Mouse (Mus musculus) E14TG2a.4 (cell line): ENCODE measurements around the gene Disp1.

Experiments
- H3K27me3 ChIP-seq: 2 replicates; pipeline ENCODE4 v1.6.1; 2014; ENCODE audit warnings: low read length, control low read depth; ENCODE audit not compliant: insufficient read depth
- H3K36me3 ChIP-seq: 2 replicates; pipeline ENCODE4 v1.6.1; 2014; ENCODE audit warnings: low read length, control low read depth; ENCODE audit not compliant: insufficient read depth
- H3K4me1 ChIP-seq: replicated peaks from 2 replicates; pipeline ENCODE4 v1.6.1; 2014; ENCODE audit warnings: low read depth, low read length, control low read depth
- H3K4me3 ChIP-seq: replicated peaks from 2 replicates; pipeline ENCODE4 v1.5.1; 2014; ENCODE audit warnings: mild to moderate bottlenecking, low read length
- H3K9me3 ChIP-seq: 2 replicates; pipeline ENCODE4 v1.6.1; 2014; ENCODE audit warnings: low read length, control low read depth
- CTCF ChIP-seq: conservative IDR thresholded peaks from 2 replicates; pipeline ENCODE4 v1.5.1; 2014; ENCODE audit warnings: low read length
- NANOG ChIP-seq: IDR thresholded peaks from 2 replicates; pipeline ENCODE4 v1.6.1; 2014; ENCODE audit warnings: borderline replicate concordance, low read length, mixed read lengths
- POU5F1 ChIP-seq: IDR thresholded peaks from 2 replicates; pipeline ENCODE4 v1.6.1; 2014; ENCODE audit warnings: low read length, borderline replicate concordance

Disp1 gene

GRCm38 (mm10) chr1:183213850-183214249 lies 7.5 kb downstream of the Disp1 start:
- Histone ChIP-seq H3K27me3 (no peaks in the 10 kb centered on the region), H3K9me3 (no peaks in the 10 kb centered on the region), H3K4me1 (peaks cover 31% of the 10 kb centered on the region), H3K4me3 (no peak overlapping the region), H3K36me3 (no peaks in the 10 kb centered on the region)
- TF ChIP-seq NANOG = no peak
- no peak for TF ChIP-seq POU5F1
- TF ChIP-seq CTCF = no peak

DNA sequence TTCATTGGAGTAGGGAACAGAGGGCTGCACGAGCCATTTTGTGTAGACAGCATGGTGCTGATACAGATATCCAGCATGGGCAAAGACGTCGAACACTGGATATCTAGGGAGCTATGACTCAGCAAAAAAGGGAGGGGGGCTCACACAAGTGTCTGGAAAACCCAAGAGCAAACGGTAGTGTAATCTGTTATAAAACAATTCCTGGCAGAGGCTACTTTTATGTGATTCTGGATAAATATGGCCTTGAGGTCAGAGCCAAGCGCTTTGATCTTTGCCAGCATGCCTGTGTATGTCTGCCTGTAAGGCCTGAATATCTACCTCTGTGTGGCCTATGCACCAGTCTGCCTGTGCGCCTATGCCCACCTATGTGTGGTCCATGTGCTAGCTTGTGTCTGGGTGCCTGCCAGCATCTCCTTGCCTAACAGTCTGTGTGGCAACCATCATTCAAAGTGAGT lies 8.5 kb downstream of the Disp1 start:
- Histone ChIP-seq H3K9me3 (no peaks in the 10 kb centered on the region), H3K36me3 (no peaks in the 10 kb centered on the region), H3K27me3 (no peaks in the 10 kb centered on the region), H3K4me1 (peaks cover 31% of the 10 kb centered on the region), H3K4me3 (no peak overlapping the region)
- no peak for TF ChIP-seq POU5F1
- no peak for TF ChIP-seq NANOG
- no peak for TF ChIP-seq CTCF

GRCm38 (mm10) chr1:183210115-183210514 lies 11.2 kb downstream of the Disp1 start:
- TF ChIP-seq CTCF (no peak), POU5F1 (no peak), NANOG (no peak)
- Histone ChIP-seq H3K9me3 (no peaks in the 10 kb centered on the region), H3K27me3 (no peaks in the 10 kb centered on the region), H3K36me3 (no peaks in the 10 kb centered on the region), H3K4me1 (peaks cover 31% of the 10 kb centered on the region), H3K4me3 (no peak overlapping the region)

DNA sequence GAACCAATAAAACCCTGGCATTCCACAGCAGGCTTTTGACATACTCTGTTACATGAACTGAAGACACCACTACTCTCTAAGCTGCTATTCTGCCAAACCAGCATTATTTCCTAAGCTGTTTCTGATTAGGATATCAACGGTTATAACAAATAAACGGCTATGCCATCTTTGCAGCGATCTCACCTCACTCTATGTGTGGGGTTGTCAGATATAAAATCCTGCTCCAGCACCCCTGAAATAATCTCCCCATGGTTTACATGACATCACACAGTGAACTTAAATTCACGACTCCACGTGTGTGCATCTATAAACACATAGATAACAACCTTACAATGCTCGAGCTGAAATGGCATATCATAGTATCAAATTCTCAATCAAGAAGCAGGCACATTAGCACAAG lies 13.7 kb downstream of the Disp1 start:
- Histone ChIP-seq H3K9me3 (no peaks in the 10 kb centered on the region), H3K36me3 (no peaks in the 10 kb centered on the region), H3K4me1 (peaks cover 21% of the 10 kb centered on the region), H3K27me3 (no peaks in the 10 kb centered on the region), H3K4me3 (no peak overlapping the region)
- TF ChIP-seq POU5F1 (no peak), CTCF (no peak), NANOG (no peak)

DNA sequence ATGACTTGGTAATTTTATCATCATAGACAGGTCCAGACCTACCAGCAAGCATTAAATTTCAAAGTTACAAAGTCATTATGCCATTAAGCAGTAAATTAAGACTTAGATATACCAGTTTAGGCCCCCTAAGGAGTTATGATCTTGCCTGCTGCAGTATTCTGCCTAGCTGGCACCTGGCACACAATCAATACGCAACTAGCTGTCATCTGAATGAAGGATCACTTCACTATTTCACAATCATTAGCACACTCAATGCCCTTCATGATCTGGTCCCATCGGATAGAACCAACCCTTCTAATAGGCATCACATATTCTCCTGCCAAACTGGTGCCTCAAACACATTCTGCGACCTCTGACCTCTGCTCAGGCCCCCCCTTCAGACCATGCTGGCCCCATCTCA lies 14.2 kb downstream of the Disp1 start:
- Histone ChIP-seq H3K4me1 (peaks cover 19% of the 10 kb centered on the region), H3K9me3 (no peaks in the 10 kb centered on the region), H3K36me3 (no peaks in the 10 kb centered on the region), H3K4me3 (no peak overlapping the region), H3K27me3 (no peaks in the 10 kb centered on the region)
- TF ChIP-seq POU5F1 (no peak), CTCF (no peak)

GRCm38 (mm10) chr1:183200926-183201325 lies 20.4 kb downstream of the Disp1 start:
- TF ChIP-seq CTCF (no peak), POU5F1 (no peak), NANOG (no peak)
- H3K9me3 ChIP-seq = no peaks in the 10 kb centered on the region
- H3K36me3 ChIP-seq = no peaks in the 10 kb centered on the region
- H3K27me3 ChIP-seq = no peaks in the 10 kb centered on the region
- no peak overlapping the region for H3K4me3 ChIP-seq
- no peaks in the 10 kb centered on the region for H3K4me1 ChIP-seq

DNA sequence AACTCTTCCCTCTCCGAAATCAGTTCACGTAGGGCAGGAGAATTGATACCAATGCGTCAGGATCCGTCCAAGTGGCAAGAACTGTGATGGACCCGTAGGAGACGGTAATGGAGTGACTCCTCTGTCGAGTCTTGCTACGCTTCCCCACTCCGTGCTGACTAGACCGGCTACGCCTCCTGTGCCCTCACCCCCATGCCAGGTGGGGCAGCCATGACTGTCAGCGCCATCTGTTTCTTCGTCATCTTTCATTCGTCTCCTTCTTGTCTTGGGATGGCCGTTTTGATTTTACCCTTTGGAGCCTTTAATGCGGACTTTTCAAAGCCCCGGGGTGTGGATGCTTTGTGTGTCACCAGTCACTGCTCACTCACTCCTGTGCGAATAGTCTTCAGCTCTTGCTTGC lies 26.6 kb downstream of the Disp1 start:
- Histone ChIP-seq H3K4me1 (no peaks in the 10 kb centered on the region), H3K4me3 (no peak overlapping the region), H3K36me3 (no peaks in the 10 kb centered on the region), H3K9me3 (no peaks in the 10 kb centered on the region), H3K27me3 (no peaks in the 10 kb centered on the region)
- TF ChIP-seq POU5F1 = no peak
- TF ChIP-seq CTCF = no peak
- TF ChIP-seq NANOG = no peak

DNA sequence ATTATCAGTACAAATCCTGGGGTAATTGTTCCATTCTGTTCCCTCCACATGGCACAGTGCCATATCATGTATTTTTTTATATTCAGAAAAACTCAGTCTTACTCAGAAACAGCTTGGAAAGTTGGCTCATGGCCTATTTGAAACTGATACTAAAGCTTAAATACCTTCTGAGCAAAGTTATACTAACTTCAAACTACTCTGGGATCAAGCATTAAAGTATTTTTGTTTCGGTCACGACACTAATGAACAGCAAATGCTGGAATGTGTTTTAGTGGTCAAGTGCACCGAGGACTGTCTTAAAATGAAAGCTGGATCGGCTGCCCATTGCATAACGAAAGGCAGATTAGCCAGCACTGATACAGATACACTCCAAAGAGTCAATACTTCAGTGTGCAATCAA lies 27.2 kb downstream of the Disp1 start:
- Histone ChIP-seq H3K9me3 (no peaks in the 10 kb centered on the region), H3K27me3 (no peaks in the 10 kb centered on the region), H3K36me3 (no peaks in the 10 kb centered on the region), H3K4me1 (no peaks in the 10 kb centered on the region), H3K4me3 (no peak overlapping the region)
- no peak for TF ChIP-seq POU5F1
- no peak for TF ChIP-seq CTCF
- TF ChIP-seq NANOG = no peak

GRCm38 (mm10) chr1:183191398-183191797 lies 29.9 kb downstream of the Disp1 start:
- TF ChIP-seq CTCF = no peak
- no peak for TF ChIP-seq NANOG
- TF ChIP-seq POU5F1 = no peak
- Histone ChIP-seq H3K4me1 (no peaks in the 10 kb centered on the region), H3K27me3 (no peaks in the 10 kb centered on the region), H3K9me3 (no peaks in the 10 kb centered on the region), H3K4me3 (no peak overlapping the region), H3K36me3 (no peaks in the 10 kb centered on the region)
